Mouse (Mus musculus): Measurements from ENCODE around the gene Ypel2.
A peak's percentile ranks its signal among the peaks of the same experiment; 100 is the strongest.

The Ypel2 gene

GRCm38 (mm10) chr11:86995625-86996221, 2.2 kb upstream of the Ypel2 start:
- DNase-seq (ENCODE audit: low read depth, low spot score), result peak; percentile 76

- DNase-seq (ENCODE audit: low read depth, low spot score), result no peak
These were observed 1.5 kb upstream of the Ypel2 start for GRCm38 (mm10) chr11:86994791-86995624.

GRCm38 (mm10) chr11:86994330-86994729, 823 bp upstream of the Ypel2 start:
- no peak for DNase-seq (ENCODE audit: low read depth, low spot score)

GRCm38 (mm10) chr11:86992461-86992988, 982 bp downstream of the Ypel2 start:
- no peak for DNase-seq (ENCODE audit: low read depth, low spot score)

- DNase-seq (ENCODE audit: low read depth, low spot score), result no peak
These were observed 2.3 kb downstream of the Ypel2 start for GRCm38 (mm10) chr11:86991241-86991640.

GRCm38 (mm10) chr11:86990309-86990708, 3.2 kb downstream of the Ypel2 start:
- DNase-seq (ENCODE audit: low read depth, low spot score), result no peak

GRCm38 (mm10) chr11:86984990-86985389, 8.5 kb downstream of the Ypel2 start:
- DNase-seq (ENCODE audit: low read depth, low spot score), result no peak

- no peak for DNase-seq (ENCODE audit: low read depth, low spot score)
These were observed 10.5 kb downstream of the Ypel2 start for GRCm38 (mm10) chr11:86983056-86983455.

GRCm38 (mm10) chr11:86981229-86981791, 12.2 kb downstream of the Ypel2 start:
- no peak for DNase-seq (ENCODE audit: low read depth, low spot score)

GRCm38 (mm10) chr11:86980526-86980925, 13.0 kb downstream of the Ypel2 start:
- no peak for DNase-seq (ENCODE audit: low read depth, low spot score)

GRCm38 (mm10) chr11:86979799-86980198, 13.7 kb downstream of the Ypel2 start:
- DNase-seq (ENCODE audit: low read depth, low spot score), result no peak

GRCm38 (mm10) chr11:86977242-86977641, 16.3 kb downstream of the Ypel2 start:
- no peak for DNase-seq (ENCODE audit: low read depth, low spot score)

GRCm38 (mm10) chr11:86974401-86974800, 19.1 kb downstream of the Ypel2 start:
- DNase-seq (ENCODE audit: low read depth, low spot score), result no peak

GRCm38 (mm10) chr11:86973255-86973654, 20.3 kb downstream of the Ypel2 start:
- DNase-seq (ENCODE audit: low read depth, low spot score), result no peak

- no peak for DNase-seq (ENCODE audit: low read depth, low spot score)
These were observed 22.3 kb downstream of the Ypel2 start for GRCm38 (mm10) chr11:86971057-86971753.

GRCm38 (mm10) chr11:86969041-86969821, 24.3 kb downstream of the Ypel2 start:
- peak; percentile 80 for DNase-seq (ENCODE audit: low read depth, low spot score)

- no peak for DNase-seq (ENCODE audit: low read depth, low spot score)
These were observed 26.0 kb downstream of the Ypel2 start for GRCm38 (mm10) chr11:86967506-86967905.

GRCm38 (mm10) chr11:86966696-86967095, 26.8 kb downstream of the Ypel2 start:
- DNase-seq (ENCODE audit: low read depth, low spot score), result no peak

GRCm38 (mm10) chr11:86965079-86965478, 28.4 kb downstream of the Ypel2 start:
- DNase-seq (ENCODE audit: low read depth, low spot score), result no peak

- no peak for DNase-seq (ENCODE audit: low read depth, low spot score)
These were observed 29.8 kb downstream of the Ypel2 start for GRCm38 (mm10) chr11:86963698-86964097.

- no peak for DNase-seq (ENCODE audit: low read depth, low spot score)
These were observed 30.5 kb downstream of the Ypel2 start for GRCm38 (mm10) chr11:86963027-86963426.

Measured in ES-CJ7 (cell line).